30 mouse cellular contexts compared by ENCODE assay signal in the genomic region with DNA sequence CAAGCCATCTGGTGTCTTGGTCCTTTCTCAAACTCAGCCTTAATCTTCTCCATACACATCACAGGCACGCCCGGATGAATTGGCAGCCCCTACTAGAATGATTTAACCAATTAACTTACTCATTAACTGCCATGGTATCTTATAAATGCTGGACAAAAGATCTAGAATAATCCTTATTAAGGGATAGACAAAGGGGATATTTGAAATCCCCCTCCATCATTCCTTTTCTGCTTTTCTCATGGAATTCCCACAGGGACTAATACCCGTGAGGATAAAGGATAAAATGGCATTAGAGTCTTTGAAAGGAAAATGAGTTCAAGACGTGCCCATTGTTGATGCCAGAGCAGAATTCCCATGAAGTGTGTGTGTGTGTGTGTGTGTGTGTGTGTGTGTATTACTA.
DNase-seq lines count a peak whose midpoint lies in the region; ATAC-seq lines count a peak whose summit lies in the region.
"Had no signal": no experiment of that assay in that cellular context is flagged by ENCODE, and none has a peak within 500 bp of the region (broad histone marks: within the 10 kb centered on the region; RNA-seq: fewer than 3 reads in every experiment).

No protein-coding gene starts in this region.

- peaks cover 6% of the 10 kb centered on the region; the same call in 1 of the 2 replicates for H3K9me3 ChIP-seq in kidney, embryonic 16.5 days (ENCODE audit: low read length)
- H3K9me3 ChIP-seq in forebrain, embryonic 12.5 days, result 0 out of 2 replicates have a peak, but pooled peaks cover 4% of the 10 kb centered on the region
- H3K9me3 ChIP-seq in midbrain, embryonic 14.5 days (ENCODE audit: control insufficient read depth, low read length), result no peaks in the 10 kb centered on the region
- H3K9me3 ChIP-seq: embryonic facial prominence, embryonic 12.5 days; limb, embryonic 10.5 days; limb, embryonic 15.5 days; liver, embryonic 13.5 days; neural tube, embryonic 13.5 days had no signal

- no peaks in the 10 kb centered on the region for H3K36me3 ChIP-seq in kidney, embryonic 16.5 days (ENCODE audit: insufficient read depth, low read length)
- H3K36me3 ChIP-seq in forebrain, embryonic 12.5 days (replicated peaks), result peaks cover 6% of the 10 kb centered on the region; the same call in 1 of the 2 replicates
- H3K36me3 ChIP-seq in midbrain, embryonic 14.5 days (ENCODE audit: control insufficient read depth, insufficient read depth, low read length), result no peaks in the 10 kb centered on the region
- H3K36me3 ChIP-seq: embryonic facial prominence, embryonic 12.5 days; heart, embryonic 12.5 days; limb, embryonic 15.5 days; liver, embryonic 13.5 days; neural tube, embryonic 13.5 days had no signal

- no peak overlapping the region for H3K4me2 ChIP-seq in kidney, embryonic 16.5 days (replicated peaks; ENCODE audit: low read depth, low read length)
- no peak overlapping the region; the same call in 1 of the 2 replicates for H3K4me2 ChIP-seq in forebrain, embryonic 12.5 days
- H3K4me2 ChIP-seq in midbrain, embryonic 14.5 days (ENCODE audit: low read length), result no peak overlapping the region
- H3K4me2 ChIP-seq: embryonic facial prominence, embryonic 12.5 days; heart, embryonic 12.5 days; hindbrain, embryonic 14.5 days; limb, embryonic 15.5 days; liver, embryonic 13.5 days; neural tube, embryonic 13.5 days had no signal

- H3K27me3 ChIP-seq in kidney, embryonic 16.5 days (ENCODE audit: insufficient read depth, low read length), result no peaks in the 10 kb centered on the region
- H3K27me3 ChIP-seq in forebrain, embryonic 12.5 days, result no peaks in the 10 kb centered on the region
- no peaks in the 10 kb centered on the region for H3K27me3 ChIP-seq in midbrain, embryonic 14.5 days (ENCODE audit: control insufficient read depth, insufficient read depth, low read length)
- H3K27me3 ChIP-seq: embryonic facial prominence, embryonic 12.5 days; heart, embryonic 12.5 days; limb, embryonic 15.5 days; liver, embryonic 13.5 days; neural tube, embryonic 13.5 days had no signal

- H3K27ac ChIP-seq in kidney, embryonic 16.5 days (ENCODE audit: low read length), result no peak overlapping the region
- H3K27ac ChIP-seq in forebrain, embryonic 12.5 days, result peak overlapping the region; percentile 16; the same call in 1 of the 2 replicates
- H3K27ac ChIP-seq in midbrain, embryonic 14.5 days (replicated peaks; ENCODE audit: low read depth, low read length), result no peak overlapping the region
- H3K27ac ChIP-seq: embryonic facial prominence, embryonic 12.5 days; heart, adult 2 months; hindbrain, embryonic 14.5 days; kidney, postnatal 0 days; limb, embryonic 10.5 days; limb, embryonic 15.5 days; liver, embryonic 13.5 days; macrophage; neural tube, embryonic 13.5 days; stomach, postnatal 0 days had no signal

- 78% methylated on average over 4 of the region's 4 CpGs for WGBS in kidney, embryonic 16.5 days
- WGBS in forebrain, embryonic 12.5 days, result 5% methylated on average over 4 of the region's 4 CpGs
- 9% methylated on average over 4 of the region's 4 CpGs for WGBS in midbrain, embryonic 14.5 days

- H3K4me1 ChIP-seq in kidney, embryonic 16.5 days (ENCODE audit: insufficient read depth, low read length), result no peaks in the 10 kb centered on the region
- H3K4me1 ChIP-seq in forebrain, embryonic 12.5 days, result peaks cover 30% of the 10 kb centered on the region
- H3K4me1 ChIP-seq in midbrain, embryonic 14.5 days (ENCODE audit: control insufficient read depth, insufficient read depth, low read length), result peaks cover 13% of the 10 kb centered on the region; the same call in 1 of the 2 replicates
- H3K4me1 ChIP-seq: heart, embryonic 12.5 days; liver, embryonic 13.5 days had no signal

- no peak for ATAC-seq in kidney, embryonic 16.5 days (ENCODE audit: low FRiP score, low TSS enrichment)
- ATAC-seq in forebrain, embryonic 12.5 days (ENCODE audit: low FRiP score), result peak; percentile 73
- no peak for ATAC-seq in midbrain, embryonic 14.5 days (ENCODE audit: low FRiP score, low TSS enrichment)
- ATAC-seq in inflammation-experienced regulatory T-cells, adult 6 months, result no peak
- no peak for ATAC-seq in monocyte, adult 5-6 weeks (replicated peaks; ENCODE audit: insufficient number of reproducible peaks, low FRiP score, low TSS enrichment, poor library complexity, severe bottlenecking)
- ATAC-seq: lung, postnatal 0 days had no signal

- H3K4me3 ChIP-seq in kidney, embryonic 16.5 days (ENCODE audit: low read length), result no peak overlapping the region
- H3K4me3 ChIP-seq in forebrain, embryonic 12.5 days (replicated peaks), result no peak overlapping the region
- no peak overlapping the region for H3K4me3 ChIP-seq in midbrain, embryonic 14.5 days (replicated peaks; ENCODE audit: low read depth, low read length)
- H3K4me3 ChIP-seq: embryonic facial prominence, embryonic 12.5 days; heart, adult 2 months; heart, embryonic 12.5 days; limb, embryonic 10.5 days; limb, embryonic 15.5 days; liver, embryonic 13.5 days; neural tube, embryonic 13.5 days had no signal

- H3K9ac ChIP-seq in kidney, embryonic 16.5 days (replicated peaks; ENCODE audit: low read length), result no peak overlapping the region
- no peak overlapping the region for H3K9ac ChIP-seq in forebrain, embryonic 12.5 days
- no peak overlapping the region for H3K9ac ChIP-seq in midbrain, embryonic 14.5 days (replicated peaks; ENCODE audit: low read length)
- H3K9ac ChIP-seq: embryonic facial prominence, embryonic 12.5 days; heart, embryonic 12.5 days; hindbrain, embryonic 14.5 days; limb, embryonic 15.5 days; liver, embryonic 13.5 days; neural tube, embryonic 13.5 days had no signal

- peak; percentile 13 for DNase-seq in kidney, adult 9 months
- DNase-seq in MN1 (ENCODE audit: low spot score), result peak; percentile 19
- DNase-seq in midbrain, embryonic 14.5 days, result peak; percentile 67
- no peak for DNase-seq in adrenal gland, adult 2 months
- DNase-seq: adrenal gland, postnatal 36 days; cerebellum, adult 8-10 months; cerebellum, postnatal 36 days; embryo, embryonic 11 days; heart, adult 2 months; kidney, adult 18-20 months; kidney, postnatal 4 days; liver, embryonic 13.5 days; lung, adult 18-20 months; right cerebral cortex, adult 18-20 months; thymus, adult 18-20 months; thymus, postnatal 36 days had no signal
